Mouse (Mus musculus): ENCODE measurements at regions not wholly inside any gene's neighbourhood (a gene's known extent, or its start where the extent isn't known, plus 50 kb on each side); places are given as distances from the start of the nearest gene placed in this dataset.

DNA sequence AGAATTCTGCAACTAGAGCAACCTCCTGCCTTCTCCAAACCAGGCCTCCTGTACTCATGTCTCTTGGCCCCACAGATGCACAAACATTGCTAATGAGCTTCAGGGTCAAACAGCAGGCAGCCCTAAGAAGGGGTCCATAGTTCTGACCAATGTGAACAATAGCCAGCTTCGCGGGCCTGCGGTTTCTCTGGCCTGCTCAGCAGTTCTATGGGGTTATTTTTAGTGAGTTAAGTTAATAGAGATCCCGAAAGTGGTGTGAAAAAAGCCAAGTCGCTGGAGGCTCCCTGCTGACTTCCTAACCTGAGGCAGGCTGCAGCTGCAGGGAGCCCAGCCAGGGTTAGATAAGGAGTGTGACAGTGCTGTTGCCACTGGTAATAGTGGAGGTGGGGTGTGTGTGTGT is 106.6 kb downstream of the Pdcd6ip start:
- DNase-seq, result no peak

DNA sequence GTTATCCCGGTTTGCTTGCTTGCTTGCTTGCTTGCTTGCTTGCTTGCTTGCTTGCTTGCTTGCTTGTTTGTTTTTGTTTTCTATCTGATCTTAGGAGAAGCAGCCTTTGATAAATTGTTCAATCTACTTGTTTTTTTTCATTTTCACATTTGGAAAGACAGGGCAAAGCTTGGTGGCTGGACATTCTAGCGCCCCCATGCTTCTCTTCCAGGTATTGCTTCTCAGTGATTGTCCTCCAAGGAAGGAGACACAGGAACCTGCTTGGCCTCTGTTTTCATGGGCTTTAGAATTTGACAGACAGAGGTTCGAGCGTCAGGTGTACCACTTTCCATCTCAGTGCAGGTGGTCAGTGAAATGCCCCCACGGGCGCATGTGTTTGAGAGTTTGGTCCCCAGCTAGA is 120.8 kb downstream of the Pdcd6ip start:
- no peak for DNase-seq

DNA sequence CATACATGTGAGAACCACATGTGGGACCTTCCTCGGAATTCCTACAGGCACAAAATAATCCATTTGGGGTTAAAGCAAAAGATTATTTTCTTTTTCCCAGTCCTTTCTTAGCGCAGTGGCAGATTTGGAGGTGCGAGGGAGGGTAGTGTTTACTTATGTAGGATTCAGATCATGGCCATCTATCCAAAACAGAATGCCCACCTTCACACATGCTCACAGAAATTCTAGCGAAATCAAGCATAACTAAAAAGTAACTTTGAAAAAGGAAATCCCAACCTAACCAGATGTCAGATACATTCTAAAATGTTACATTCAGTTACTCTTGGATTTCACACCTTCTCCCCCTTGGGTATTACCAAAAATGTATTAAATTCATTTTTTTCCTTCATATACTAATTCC is 121.6 kb downstream of the Pdcd6ip start:
- no peak for DNase-seq

DNA sequence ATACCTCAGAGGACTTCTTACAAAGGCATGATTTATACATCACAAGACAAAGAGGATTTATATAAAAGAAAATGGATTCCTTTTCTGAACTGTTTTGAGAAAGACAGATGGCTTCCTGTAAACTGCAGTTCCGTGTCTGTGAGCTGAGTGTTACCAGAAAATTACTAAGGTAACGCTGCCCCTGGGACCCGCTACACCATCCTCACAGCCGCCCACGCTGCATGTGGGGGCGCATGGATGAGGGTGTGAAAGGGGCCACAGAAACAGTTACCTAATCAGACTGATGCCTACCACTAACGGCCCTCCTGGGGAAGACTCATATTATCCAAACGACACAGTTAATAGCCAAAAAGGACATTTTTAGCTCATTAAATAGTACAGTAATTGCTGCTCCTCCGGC is 129.8 kb downstream of the Pdcd6ip start:
- DNase-seq, result no peak

DNA sequence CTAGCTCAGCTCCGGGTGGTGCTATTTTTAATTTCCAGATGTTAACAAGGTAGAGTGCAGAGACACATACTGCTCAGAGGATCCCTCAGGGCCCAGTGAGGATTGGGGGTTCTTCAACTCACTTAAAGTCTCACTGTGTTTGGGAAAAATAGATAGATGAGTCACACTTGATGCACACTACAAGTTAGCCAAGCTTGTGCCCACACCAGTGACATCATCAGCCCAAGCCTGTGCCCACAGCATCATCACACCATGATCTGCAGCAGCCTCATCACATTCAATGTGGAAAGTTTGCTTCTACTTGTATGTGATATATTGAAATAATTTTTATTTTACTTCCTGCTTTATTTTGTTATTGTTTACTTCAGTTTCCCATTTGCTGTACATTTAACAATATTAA is 139.2 kb downstream of the Pdcd6ip start:
- DNase-seq, result no peak

DNA sequence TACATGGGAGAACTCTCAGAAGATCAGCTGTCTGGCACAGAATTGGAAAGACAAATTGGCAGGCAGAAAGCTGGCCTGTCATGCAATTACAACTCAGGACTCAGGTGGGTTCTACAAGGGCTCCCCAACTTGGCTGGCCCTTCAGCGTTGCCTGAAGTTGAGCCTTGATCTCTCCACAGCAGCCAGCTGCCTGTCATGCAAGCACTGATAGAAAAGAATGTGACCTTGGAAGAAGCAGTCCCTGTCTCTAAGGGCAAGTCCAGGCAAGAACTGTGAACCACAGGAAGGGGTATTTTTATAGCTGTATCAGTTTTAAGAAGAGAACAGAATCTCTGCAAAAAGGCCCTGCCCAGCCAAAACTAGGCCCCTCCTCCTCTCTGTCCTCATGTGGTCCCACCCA is 140.4 kb downstream of the Pdcd6ip start:
- DNase-seq, result no peak

DNA sequence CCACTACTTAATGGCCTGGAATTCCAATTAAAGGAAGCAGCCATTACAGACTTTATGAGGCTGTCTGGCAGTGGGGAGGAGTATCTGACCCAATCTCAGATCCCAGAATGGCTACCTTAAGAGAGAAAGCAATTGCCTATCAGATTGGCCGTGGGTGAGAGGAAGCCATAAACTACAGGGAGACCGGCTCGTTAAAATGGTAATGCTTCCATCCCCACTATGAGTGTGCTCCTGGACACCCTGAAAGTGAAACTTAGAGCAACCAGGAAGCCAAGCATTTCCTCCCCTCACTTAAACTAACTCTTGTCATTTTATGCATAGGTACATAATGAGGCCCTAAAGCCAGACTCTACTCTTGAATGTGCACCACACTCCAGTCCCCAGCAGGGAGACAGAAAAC is 141.4 kb downstream of the Pdcd6ip start:
- DNase-seq, result no peak

DNA sequence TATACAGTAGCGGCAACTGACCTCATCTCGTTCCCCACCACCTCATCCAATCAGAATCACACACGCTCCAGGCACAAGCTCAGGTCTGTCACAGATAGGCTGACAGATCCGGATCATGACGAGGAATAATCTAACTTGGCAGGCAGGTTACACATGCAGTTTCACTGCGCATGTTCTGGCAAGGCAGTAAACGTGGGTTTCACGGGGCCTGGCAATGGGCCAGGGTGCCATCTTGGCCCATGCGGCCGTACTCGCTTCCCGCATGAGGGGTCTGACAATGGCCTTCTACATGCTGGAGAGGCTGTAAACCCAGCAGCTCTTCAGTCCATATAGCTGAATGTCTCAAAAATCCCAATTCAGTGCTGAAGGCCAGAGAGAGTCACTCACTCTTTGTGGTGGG is 154.1 kb downstream of the Pdcd6ip start:
- no peak for DNase-seq

DNA sequence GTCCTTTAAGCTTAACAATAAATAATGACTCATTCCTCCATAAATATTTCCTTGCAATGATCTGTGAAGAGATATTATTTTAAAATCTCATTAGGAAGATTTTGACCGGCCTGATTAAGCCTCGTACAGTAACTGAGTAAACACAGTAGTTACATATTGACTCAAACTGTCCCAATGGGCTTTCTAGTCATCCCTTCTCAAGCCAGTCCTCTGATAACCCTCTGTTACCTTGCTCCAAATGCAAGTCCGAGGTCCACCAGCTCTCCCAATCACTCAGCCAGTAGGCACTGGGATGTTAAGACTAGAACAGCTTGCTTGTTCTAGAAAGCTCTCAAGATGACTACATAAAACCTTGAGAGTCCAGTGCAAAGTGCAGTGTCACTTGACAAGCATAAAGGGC is 160.6 kb downstream of the Pdcd6ip start:
- no peak for DNase-seq

DNA sequence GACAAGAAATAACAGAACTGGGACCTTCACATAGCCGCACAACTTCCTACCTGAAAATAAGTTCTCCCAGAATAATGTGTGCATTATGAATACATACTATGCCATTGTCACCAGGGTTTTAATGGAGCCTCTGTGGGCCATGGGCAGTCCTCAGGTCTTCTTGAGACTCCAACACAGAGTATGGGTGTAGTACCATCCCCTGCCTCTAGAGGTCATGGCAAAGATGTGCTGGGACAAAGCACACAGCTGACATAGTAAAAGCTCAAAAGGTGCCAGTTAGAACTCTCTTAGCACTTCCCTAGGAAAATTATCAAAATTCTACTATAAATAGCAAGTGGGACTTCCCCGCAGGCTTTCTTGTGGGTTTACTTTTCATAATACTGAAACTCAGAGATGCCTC is 179.5 kb downstream of the Pdcd6ip start:
- peak; percentile 23 for DNase-seq

DNA sequence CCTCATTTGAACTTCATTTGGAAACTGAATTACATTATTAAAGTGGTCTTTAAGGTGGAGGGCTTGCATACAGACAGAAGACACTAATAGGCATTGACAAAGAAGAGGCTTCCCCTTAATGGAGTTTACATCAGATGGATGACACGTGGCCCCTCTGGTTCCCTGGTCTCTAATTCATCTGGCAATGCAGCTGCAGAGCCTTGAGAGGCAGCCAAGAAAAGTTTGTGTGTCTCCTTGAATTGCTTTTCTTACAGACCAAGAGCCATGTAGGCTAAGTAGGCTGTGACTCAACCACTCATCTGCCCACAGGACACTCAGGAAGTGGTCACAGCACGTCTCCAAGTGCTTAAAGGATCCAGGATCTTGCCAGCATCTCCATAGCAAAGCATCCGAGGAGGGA is 183.8 kb downstream of the Pdcd6ip start:
- DNase-seq, result no peak

DNA sequence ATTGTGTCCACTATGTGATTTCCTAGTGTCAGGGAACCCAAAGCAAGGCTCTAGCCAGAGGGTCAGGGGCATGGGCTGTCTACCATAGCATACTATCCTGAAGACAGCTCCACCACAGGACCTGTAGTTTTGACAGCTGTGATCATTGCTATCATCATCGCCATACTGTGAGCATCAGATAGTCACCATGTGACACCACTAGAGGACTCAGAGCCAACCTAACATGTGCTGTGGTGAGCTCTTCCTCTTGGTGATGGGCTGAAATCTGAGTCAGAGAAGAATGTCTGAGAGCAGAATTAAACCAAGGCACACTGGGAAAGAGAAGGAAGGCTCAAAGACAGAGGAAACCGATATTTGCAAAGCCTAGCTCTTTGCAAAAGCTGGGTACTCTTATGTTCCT is 184.9 kb downstream of the Pdcd6ip start:
- no peak for DNase-seq

DNA sequence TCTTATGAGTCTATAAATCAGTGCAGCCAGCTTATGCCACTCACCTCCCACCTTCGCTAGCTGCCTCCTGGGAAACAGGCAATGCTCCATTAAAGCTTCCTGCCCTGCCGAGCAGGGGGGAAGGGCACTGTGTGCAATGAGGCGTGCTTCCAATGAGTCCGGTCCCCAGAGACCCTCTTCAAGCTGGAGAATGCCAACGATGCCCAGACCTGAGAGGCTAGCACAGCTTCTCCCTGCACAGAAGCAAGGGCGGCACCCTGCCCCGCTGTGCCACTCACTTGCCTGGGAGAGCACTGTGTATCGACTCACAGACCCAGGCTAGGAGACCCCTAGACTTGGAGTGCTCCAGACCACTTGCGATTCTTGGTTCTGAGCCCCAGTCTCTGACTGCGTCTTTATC is 188.3 kb downstream of the Pdcd6ip start:
- DNase-seq, result no peak

DNA sequence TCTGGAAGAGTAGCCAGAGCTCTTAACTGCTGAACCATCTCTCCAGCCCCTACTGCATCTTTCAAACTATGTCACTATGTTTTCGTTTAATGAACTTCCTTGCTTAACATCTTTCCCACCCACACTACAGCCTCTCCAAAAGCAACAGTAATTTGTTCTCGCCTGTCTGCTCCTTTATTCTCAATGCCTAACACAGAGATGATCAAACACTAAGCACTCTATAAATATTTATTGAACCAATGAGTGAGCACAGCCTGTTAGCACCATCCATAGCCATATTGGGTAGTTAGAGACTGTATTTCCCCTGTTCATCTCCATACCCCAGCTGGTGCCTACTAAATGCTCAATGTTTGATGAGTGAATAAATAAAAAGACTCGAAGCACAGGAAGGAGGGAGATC is 189.6 kb downstream of the Pdcd6ip start:
- DNase-seq, result no peak

DNA sequence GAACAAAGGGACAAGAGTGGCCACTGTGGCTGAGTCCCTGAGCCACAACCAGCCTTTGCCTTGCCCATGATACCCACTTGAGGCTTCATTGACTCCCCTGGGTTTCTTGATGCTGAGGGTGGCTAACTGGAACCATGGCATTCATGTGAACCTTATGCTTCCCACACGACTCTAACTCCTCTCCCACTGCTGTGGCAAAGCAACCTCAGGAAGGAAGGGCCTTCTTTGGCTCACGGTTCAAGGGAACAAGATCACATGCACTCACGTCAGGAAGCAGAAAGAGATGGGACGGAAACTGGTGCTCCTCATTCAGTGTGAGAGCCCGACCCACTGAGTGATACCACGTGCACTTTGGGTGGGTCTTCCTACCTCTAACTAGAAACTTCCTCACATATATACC is 190.3 kb downstream of the Pdcd6ip start:
- no peak for DNase-seq

DNA sequence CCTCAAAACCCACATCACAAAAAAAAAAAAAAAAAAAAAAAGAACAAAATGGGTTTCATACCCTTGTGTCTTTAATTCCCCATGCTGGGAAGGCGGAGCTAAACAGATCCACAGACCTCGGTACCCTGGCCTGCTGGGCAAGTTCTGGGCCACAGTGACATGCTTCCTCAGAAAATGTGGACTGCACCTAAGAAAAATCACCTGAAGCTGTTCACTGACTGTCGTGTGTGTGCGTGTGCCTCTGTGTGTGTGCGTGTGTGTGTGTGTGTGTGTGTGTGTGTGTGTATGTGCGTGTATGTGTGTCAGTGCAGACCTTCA is 192.4 kb downstream of the Pdcd6ip start:
- DNase-seq, result no peak

DNA sequence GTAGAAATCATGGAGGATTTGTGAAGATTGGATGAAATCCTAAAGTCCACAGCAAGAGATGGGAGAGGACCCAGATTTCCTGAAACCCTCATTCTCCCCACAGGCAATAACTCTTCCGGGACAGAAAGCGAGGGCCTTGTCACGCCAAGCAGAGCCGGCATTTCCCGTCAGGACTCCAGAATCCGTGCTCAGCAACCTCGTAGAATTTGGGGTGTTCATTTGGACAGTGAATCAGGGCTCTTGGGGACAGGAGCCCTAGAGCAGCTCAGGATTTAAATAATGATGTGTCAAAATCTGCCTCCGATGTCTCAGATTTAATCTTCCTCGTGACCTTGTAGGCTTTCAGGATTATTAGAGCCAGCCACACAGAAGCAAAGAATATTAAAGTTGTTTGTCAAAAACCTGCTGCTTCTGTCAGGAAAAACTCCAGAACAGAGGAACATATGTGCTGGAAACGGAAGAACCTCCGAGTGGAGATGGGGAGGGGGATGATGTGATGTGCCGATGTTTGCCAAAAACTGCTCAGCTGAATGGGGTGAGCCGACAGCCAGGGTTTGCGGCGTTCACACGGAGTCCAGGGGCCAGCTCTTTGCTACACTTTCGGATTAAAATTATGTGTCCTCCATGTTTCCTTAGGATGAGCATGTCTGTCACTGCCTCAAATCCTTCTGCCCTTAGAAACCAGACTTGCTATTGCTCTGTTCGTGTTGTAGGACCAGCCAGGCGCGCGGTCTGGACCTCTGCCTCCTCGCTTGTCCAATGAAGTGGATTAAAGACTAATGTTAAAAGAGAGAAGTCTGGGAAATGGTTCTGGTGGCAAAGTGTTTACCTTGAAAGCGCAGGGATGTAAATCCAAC is 193.0 kb downstream of the Pdcd6ip start:
- peak; percentile 7 for DNase-seq

DNA sequence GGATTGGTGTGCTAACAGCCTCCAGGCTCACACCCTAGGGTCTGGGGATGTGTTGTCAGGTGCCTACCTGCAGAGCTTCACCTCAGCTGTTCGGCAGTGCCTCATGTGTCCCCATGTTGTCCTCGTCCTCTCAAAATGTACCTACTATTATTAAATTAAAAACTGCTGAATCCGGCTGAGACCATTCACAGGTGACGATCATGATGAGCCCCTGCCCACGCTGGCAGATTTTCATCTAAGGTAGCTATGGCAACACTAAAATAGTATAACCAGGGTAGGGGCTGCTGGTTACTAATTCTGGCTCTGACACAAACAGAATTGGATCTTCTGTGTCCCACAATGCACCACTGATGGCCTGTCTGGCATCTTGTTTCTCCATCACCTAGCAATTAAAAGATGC is 196.8 kb downstream of the Pdcd6ip start:
- DNase-seq, result no peak

DNA sequence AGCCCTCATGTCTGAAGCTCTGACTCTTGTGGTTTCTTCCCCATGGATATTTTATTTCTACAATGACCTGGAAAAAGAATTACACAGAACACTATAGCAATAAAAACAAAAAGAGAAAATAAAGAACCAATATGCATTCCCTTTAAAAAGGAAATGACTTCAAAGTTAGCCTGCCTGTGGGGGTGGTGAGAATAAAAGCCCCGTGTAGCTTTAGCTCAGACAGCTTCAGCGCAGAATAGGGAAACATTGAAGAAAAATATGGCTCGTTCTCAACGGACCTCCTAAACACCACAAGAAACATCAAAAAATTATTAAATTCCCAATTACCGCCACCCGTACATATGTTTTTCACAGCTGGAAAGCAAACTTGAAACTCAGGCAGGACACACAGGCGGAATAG is 198.7 kb downstream of the Pdcd6ip start:
- no peak for DNase-seq

DNA sequence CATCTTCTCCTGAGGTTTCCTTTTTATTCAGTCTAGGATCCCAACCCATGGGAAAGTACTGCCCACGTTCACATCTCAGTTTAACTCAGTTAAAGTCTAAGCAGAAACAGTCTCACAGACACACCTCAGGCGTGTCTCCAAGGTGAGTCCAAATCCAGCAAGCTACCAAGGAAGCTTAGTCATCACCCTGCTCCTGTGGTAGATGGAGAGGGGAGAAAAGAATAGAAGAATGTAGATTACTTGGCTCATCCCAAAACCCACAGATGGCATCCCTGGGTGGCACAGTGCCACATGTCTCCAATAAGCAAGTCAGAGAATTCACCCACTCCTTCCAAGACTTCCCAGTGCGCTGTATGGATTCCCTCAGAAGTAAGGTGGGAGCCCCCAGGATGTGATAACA is 199.2 kb downstream of the Pdcd6ip start:
- DNase-seq, result peak; percentile 7

DNA sequence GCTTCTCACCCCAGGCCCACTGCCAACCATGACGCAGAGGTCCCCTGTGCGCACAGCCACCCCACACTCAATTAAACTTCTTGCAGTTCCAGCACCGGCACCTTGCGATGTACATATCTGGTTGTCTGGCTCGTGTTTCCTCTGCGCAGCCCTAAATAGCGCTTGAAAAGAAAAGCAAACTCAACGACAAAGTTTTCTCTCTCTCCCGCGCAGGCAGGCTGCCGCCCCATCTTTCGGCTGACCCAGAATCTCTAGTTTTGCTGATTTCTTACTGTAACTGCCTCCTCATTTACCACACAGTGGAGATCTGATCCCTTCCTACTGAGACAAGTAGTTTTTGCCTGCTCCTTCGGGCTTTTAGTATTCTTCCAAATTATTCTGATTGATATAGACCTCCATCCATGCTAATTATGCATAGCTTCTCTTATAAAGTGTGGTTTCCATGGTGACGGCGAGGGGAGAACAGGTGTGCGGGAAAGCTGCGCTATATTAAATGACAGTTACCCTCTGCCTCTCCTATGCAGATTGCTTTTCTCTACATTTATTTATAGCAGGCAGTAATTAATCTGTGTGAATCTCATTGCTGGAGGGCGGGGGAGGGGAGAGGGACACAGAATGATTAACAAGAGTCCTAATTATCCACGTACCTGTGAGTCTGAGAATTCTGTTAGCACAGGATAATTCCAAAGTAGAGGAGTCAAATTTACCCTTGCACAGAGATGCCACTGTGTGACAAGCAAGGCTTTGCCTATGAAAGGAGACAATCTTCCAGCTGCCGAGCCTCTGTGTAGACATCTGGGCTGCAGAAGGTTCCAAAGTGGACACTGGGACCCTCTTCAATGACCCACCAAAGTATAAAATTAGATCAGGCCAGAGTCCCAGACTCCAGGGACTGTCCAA is 200.2 kb downstream of the Pdcd6ip start:
- no peak for DNase-seq

DNA sequence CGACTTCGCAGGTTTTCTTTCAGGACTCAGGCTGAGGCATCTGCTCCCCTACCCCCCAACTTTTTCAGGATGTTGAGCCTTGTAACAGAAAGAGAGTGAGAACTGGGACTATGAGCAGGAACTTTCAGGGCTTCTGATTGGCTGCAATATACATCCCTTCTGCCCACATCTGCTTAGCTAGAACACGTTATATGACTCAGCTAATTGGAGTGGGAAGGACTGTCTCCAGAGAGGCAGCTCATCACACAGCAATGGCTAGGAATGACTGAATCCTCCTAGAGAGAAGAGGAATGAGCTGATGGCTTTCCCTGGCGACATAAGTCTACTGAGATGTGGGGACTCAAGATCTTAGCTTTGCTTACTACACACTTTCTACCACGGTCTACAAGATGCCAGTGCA is 208.8 kb downstream of the Pdcd6ip start:
- DNase-seq, result no peak

DNA sequence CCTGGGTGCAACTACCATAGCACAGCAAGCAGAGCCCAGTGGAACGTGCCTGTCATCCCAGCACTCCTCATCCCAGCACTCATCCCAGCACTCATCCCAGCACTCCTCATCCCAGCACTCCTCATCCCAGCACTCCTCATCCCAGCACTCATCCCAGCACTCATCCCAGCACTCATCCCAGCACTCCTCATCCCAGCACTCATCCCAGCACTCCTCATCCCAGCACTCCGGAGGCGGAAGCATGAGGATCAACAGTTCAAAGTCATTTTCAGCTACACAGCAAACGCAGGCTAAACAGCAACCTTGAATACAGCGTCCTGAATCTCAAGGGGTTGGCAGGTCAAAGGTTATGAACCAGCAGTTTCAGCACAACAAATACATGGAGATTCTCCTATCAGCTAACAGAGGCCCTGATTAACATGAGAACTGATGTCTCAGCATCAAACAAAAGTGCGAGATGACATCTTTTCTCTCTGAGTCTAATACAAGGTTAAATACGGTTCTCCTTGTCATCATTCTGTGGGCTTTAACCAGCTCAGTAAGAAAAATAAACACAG is 211.8 kb downstream of the Pdcd6ip start:
- DNase-seq, result no peak

DNA sequence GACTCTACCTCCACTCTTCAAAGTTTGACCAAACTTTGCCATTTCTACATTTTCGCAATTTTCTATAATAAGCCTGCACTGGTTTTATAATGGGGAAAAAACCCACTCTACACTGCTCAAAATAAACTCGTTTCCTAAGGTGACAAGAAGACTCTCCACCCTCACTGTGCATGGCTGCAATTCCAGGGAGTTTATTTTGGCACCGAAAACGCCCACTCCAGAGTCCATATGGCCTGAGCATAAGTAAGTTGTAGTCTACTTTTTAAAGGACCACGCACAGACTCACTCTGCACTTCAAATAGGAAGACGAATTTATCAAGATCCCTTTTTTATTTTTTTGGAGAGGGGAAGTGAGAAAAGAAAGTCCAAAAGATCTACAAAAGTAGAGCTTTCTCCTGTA is 219.4 kb downstream of the Pdcd6ip start:
- no peak for DNase-seq

Measured in cerebellum, adult 8-10 months (tissue).